Mouse (Mus musculus) cerebellum, adult 11-12 months (tissue): ENCODE measurements around the gene Kcnk7.
A peak's percentile ranks its signal among the peaks of the same experiment; 100 is the strongest.

Experiments used
- DNase-seq: peaks from one replicate; pipeline ENCODE4 v3.0.0; 2022

Gene Kcnk7

DNA sequence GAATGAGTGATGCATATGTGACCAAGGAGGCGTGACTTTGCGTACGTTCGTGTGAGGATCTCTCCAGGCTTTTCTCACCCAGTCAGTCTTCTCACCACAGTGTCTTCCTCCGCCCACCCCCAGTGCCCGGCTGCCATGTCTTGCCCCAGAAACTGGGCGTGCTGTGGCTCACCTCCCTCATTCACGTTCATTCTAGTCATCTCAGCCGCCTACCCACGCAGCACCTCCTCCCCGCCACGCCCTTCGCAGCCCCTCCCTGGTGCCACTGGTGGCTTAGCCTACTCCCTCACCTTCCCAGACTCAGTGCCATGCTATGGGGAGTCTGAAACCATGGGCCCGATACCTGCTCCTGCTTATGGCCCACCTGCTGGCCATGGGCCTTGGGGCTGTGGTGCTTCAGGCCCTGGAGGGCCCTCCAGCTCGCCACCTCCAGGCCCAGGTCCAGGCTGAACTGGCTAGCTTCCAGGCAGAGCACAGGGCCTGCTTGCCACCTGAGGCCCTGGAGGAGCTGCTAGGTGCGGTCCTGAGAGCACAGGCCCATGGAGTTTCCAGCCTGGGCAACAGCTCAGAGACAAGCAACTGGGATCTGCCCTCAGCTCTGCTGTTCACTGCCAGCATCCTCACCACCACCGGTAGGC lies at the start of gene Kcnk7:
Gene Kcnk7 (plus strand): TSS at position 205 of the 638 bp plus-strand sequence.
- DNase-seq: no peak

- no peak for DNase-seq
Measured at GRCm38 (mm10) chr19:5654720-5655298, 49.4 kb upstream of the Kcnk7 start.

- no peak for DNase-seq
Measured at GRCm38 (mm10) chr19:5660942-5661751, 43.0 kb upstream of the Kcnk7 start.

DNA sequence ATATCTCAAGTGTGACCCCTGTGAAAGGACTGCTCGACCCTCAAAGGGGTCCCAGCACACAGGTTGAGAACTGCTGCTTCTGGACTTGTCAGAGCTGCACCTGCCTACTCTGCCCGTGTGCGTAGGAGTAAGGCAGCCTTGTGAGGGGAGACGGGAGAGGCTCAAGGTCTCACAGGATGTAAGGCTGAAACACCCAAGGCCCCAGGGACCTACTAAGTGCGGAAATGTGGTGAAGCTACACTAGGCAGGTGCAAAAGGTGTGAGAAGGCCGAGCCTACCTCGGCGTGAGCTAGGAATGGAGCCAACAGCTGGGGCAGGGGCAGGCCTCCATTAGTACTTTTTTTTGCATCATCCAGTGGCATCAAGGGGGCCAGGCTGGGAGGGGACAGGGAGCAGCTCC lies 41.9 kb upstream of the Kcnk7 start:
- no peak for DNase-seq

DNA sequence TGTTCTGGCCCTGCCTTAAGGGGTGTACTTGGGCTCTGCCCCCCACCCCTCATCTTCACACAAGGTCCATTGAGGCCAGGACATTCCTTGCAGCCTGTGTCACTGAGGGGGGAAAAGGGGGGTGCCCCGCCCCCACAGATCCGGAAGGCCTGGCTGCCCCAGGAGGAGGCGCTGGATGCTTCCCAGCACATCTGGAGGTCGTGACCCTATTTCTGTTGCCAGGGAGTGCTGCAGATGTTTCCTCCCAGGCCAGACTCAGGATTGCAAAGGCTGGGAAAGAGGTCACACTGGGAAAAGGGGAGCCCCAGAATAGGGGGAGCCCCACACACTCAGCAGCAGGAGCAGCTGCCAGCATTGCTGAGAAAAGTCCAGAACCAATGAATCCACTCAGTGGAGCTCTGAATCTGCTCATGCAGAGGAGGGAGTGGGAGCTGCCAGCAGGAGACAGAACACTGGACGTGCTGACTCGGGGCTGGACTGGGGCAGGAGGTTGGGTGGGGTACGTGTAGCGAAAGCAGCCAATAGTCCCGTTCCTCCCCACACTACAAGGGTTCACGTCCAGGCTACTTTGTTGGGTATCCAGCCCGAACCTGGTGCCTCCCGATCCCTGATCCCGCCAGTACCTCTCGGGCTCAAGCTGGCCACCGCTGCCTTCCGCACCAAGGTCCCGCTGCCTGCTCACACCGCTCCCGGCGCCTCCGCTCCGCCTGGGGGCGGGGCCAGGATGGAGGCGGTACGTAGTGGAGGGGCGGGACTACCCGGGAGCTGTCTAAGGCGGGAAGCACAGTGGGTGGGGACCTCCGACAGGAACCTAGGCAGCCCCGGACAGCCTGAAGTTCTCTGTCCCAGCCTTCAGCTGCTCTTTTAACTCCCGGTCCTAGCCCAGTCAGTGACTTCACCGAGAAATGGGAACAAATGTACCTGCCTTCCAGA lies 40.9 kb upstream of the Kcnk7 start, which contains the start of gene Sipa1:
Gene Sipa1 (minus strand): TSS at position 727 of the 933 bp plus-strand sequence.
- peak; percentile 59 for DNase-seq

- DNase-seq: no peak
Measured at GRCm38 (mm10) chr19:5664669-5665257, 39.4 kb upstream of the Kcnk7 start.

- no peak for DNase-seq
Measured at GRCm38 (mm10) chr19:5665465-5665864, 38.7 kb upstream of the Kcnk7 start.

DNA sequence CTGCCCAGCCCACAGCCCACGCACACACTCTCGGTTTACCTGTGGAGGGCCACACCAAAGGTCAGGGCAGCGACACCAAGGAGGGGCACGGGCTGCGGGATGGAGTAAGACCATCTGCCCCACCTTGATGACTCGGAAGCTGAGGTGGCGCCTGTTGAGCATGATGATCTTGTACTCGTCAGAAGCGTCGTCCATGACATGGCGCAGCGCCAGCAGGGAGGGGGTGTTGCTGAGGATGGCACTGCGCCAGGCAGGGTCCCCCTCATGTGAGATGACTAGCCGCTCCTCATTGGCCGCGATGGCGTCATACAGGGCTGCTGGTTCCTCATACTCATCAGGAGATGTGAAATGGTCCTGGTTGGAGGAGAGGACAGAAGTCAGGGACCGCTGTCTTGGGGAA lies 37.8 kb upstream of the Kcnk7 start:
- no peak for DNase-seq

GRCm38 (mm10) chr19:5668372-5668771 lies 35.8 kb upstream of the Kcnk7 start:
- DNase-seq: no peak

GRCm38 (mm10) chr19:5680432-5680831 lies 23.7 kb upstream of the Kcnk7 start:
- no peak for DNase-seq

GRCm38 (mm10) chr19:5684236-5684635 lies 19.9 kb upstream of the Kcnk7 start:
- no peak for DNase-seq

GRCm38 (mm10) chr19:5684985-5685384 lies 19.2 kb upstream of the Kcnk7 start:
- DNase-seq: peak; percentile 40

DNA sequence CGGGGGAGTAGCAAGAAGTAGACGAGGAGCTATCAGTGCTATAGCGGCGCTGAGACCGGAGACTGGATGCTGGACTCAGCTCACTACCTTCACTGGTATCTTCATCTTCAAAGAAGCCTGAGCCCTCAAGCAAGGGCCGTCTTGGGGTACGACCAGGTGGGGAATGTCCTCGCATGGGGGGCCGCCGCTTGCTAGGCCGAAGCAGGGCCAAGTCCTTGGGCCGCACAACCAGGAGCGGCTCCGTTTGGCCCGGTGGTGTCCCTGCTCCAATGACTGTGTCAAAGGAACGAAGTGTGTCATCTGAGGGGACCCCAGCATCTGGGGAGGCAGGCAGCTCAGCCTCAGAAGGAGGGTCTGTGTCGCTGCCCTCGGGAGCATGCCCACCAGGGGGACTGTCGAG lies 18.7 kb upstream of the Kcnk7 start:
- DNase-seq: no peak

GRCm38 (mm10) chr19:5685861-5686260 lies 18.3 kb upstream of the Kcnk7 start:
- DNase-seq: no peak

GRCm38 (mm10) chr19:5686437-5686836 lies 17.7 kb upstream of the Kcnk7 start:
- DNase-seq: no peak

DNA sequence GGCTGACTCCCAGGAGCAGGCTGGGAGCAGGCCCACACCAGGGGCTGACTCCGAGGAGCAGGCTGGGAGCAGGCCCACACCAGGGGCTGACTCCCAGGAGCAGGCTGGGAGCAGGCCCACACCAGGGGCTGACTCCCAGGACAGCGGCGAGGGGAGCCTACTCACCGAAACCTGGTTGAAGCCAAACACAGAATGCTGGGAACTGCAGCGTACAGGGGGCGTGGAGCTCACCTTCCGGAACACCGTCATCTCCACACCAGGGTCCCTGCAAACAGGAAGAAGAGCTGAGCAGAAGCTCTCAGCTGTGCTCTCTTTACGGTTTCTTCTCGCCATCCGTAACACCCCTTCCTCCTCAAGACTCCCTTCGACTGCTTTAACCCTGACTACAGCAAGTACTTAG lies 17.2 kb upstream of the Kcnk7 start:
- peak; percentile 37 for DNase-seq

GRCm38 (mm10) chr19:5687738-5688137 lies 16.4 kb upstream of the Kcnk7 start:
- no peak for DNase-seq

DNA sequence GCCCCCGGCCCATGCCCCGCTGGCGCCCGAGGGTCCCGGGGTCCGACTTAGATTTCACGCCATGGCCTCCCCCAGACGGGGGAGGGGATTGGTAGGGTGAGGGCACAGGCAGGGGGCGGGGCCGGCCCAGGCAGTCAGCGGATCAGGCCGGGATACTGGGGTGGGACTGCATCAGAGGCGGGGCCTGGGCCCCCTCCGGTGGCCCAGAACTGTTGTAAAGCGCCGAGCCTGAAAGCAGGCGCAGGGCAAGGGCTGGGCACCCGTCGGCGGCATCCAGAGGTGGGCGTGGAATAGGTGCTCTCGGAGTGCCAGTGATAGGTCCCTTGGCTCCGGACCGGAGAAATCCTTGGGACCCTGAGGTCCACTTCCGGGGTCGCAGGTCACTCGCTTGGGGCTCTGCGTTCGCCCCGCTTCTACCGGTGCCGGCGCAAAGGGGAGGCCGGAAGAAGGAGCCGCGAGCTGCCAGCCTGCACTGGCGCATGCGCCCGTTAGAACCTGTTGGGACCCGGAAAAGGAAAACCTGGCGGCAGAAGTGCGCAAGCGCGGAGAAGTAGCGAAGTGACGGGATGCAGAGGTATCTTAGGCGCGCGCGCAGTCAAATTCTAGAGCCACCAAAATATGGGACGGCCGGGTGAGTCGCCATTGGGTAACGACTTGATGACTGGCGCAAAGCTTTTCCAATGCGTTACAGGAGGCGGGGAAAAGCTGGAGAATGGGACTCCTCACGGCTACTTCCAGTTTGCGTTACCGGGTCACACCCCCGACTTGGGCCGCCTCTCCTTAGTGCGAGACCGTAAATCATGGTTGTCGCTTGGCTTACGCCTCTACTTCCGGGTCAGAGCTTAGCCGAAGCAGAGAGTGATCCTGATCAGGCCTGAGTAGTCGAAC lies 15.7 kb upstream of the Kcnk7 start, which contains the start of the genes Map3k11 and Pcnx3:
Gene Map3k11 (plus strand): TSS at position 543 of the 888 bp plus-strand sequence.
Gene Pcnx3 (minus strand): TSS at position 709 of the 888 bp plus-strand sequence.
- DNase-seq: peak; percentile 99

DNA sequence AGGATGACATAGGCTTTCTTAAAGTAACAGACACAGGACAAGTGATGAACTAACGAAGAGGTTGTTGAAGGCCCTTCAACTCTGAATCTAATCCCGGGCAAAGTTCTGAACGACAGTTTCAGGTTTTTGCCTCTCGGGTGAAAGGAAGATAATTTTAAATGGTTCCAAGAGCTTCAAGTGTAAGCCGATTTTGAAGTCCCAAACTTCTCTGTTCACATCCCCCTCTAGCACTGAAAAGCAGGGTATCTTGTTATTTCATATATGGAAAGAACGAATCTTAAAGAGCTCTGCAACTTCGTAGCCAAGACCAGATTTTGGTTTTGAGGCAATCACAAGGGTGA lies 15.1 kb upstream of the Kcnk7 start:
- no peak for DNase-seq

DNA sequence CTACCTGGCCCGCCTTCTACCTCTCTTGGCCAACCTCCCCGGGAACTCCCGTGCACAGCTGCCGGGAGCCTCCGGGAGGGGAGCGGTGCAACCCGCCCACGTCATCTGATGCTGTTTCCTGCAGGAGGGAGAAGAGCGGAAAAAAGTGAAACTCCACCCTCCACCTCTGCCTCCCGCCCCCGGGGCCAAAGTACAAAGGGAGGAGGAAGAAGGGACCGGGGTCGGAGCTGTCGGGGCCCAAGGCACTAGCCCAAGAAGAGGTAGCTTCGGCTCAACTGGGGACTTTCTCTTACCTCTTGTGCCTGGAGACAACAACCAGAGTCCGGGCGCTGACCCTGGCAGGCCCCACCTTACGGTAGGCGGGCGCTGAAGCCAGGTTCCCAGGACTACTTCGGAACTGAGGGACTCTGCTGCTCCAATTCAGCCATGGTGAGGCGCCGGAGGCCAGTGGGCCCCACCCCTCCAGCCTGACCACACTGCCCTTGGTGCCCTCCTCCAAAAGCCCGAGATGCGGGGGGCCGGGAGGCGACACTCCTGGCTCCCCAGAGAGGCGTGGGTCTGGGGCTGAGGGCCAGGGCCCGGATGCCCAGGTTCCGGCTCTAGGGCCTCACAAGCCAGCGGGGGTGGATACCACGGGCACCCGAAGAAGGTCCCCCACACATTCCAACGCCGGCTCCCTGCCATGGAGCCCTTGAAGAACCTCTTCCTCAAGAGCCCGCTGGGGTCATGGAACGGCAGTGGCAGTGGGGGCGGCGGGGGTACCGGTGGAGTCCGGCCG lies 14.4 kb upstream of the Kcnk7 start:
- peak; percentile 79 for DNase-seq
